Mouse (Mus musculus) hindbrain, embryonic 16.5 days (tissue): ENCODE measurements around the gene Igsf9. TPM values are rescaled to one million over a fixed set of nuclear protein-coding genes. Genes with fewer than 3 reads are reported as not detected.

Source experiments
- ATAC-seq: fragments of 200-750 bp; cut with Nextera tagmentation; 2 replicates; pipeline ENCODE4 v1.8.0; 2017; ENCODE audit warnings: moderate TSS enrichment, moderate library complexity
- H3K27ac ChIP-seq: fragments of 300-500 bp; sonication (generic); 2 replicates; pipeline ENCODE4 v1.5.1; 2014; ENCODE audit warnings: low read depth, mild to moderate bottlenecking, control low read depth, low read length, moderate library complexity
- H3K27me3 ChIP-seq: fragments of 300-500 bp; sonication (generic); replicated peaks from 2 replicates; pipeline ENCODE4 v1.6.1; 2014; ENCODE audit warnings: low read length; ENCODE audit not compliant: control insufficient read depth, insufficient read depth
- H3K36me3 ChIP-seq: fragments of 300-500 bp; sonication (generic); 2 replicates; pipeline ENCODE4 v1.6.1; 2014; ENCODE audit warnings: mild to moderate bottlenecking, low read length, moderate library complexity, mixed read lengths; ENCODE audit not compliant: control insufficient read depth, insufficient read depth
- H3K4me1 ChIP-seq: fragments of 300-500 bp; sonication (generic); 2 replicates; pipeline ENCODE4 v1.6.1; 2014; ENCODE audit warnings: low read depth, low read length; ENCODE audit not compliant: control insufficient read depth, insufficient read depth
- H3K4me2 ChIP-seq: fragments of 300-500 bp; sonication (generic); 2 replicates; pipeline ENCODE4 v1.6.1; 2014; ENCODE audit warnings: mild to moderate bottlenecking, low read length, control low read depth, moderate library complexity
- H3K4me3 ChIP-seq: fragments of 300-500 bp; sonication (generic); 2 replicates; pipeline ENCODE4 v1.5.1; 2014; ENCODE audit warnings: mild to moderate bottlenecking, low read length, control low read depth, moderate library complexity
- H3K9ac ChIP-seq: fragments of 300-500 bp; sonication (generic); 2 replicates; pipeline ENCODE4 v1.6.1; 2014; ENCODE audit warnings: low read depth, mild to moderate bottlenecking, control low read depth, low read length, moderate library complexity
- H3K9me3 ChIP-seq: fragments of 300-500 bp; sonication (generic); 2 replicates; pipeline ENCODE4 v1.6.1; 2014; ENCODE audit warnings: mild to moderate bottlenecking, low read length, moderate library complexity; ENCODE audit not compliant: control insufficient read depth
- WGBS: fragments of 180-500 bp; shearing (Covaris S2); extraction: QIAGEN DNeasy Blood & Tissue Kit; methylation state at CpG from one replicate; pipeline ENCODE4 v1.1.7; 2014; 5-methylcytosine and 5-hydroxymethylcytosine counted together
- polyA plus RNA-seq: library from polyadenylated mRNA; unstranded; fragments of >200 nt; fragmentation: Nextera tagmentation; extraction: Ambion mirVana; gene quantifications from 2 replicates; pipeline ENCODE4 v1.2.1, GENCODE M21; 2015

Igsf9 gene
- polyA plus RNA-seq, 1 experiment from 2014 or later = 32.9 TPM

DNA sequence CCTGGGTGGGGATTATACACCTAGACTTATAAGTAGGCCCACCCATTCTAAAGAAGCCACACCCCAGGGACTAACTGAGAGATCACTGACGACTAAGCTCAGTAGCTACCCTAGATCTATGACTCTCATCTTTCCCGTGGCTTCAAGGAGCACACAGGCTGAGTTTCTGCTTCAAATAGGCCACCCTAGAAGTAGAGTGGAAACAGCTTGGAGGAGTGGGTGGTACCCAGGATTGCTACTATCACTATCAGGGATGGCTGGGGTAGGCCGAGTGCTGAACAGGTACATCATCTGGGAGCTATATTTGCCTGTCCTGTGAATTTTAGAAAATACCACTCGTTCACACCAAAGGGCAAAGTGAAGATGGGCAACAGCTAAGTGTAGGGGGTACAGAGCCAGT lies 6.3 kb downstream of the Igsf9 start:
- no peak overlapping the region for H3K4me3 ChIP-seq
- H3K36me3 ChIP-seq = 0 out of 2 replicates have a peak, but pooled peaks cover 2% of the 10 kb centered on the region
- H3K4me1 ChIP-seq = peaks cover 50% of the 10 kb centered on the region
- no peaks in the 10 kb centered on the region for H3K27me3 ChIP-seq
- ATAC-seq = no peak
- no peak overlapping the region for H3K27ac ChIP-seq
- no peak overlapping the region for H3K4me2 ChIP-seq
- H3K9ac ChIP-seq = no peak overlapping the region
- H3K9me3 ChIP-seq = no peaks in the 10 kb centered on the region
- 79% methylated on average over 4 of the region's 4 CpGs for WGBS

DNA sequence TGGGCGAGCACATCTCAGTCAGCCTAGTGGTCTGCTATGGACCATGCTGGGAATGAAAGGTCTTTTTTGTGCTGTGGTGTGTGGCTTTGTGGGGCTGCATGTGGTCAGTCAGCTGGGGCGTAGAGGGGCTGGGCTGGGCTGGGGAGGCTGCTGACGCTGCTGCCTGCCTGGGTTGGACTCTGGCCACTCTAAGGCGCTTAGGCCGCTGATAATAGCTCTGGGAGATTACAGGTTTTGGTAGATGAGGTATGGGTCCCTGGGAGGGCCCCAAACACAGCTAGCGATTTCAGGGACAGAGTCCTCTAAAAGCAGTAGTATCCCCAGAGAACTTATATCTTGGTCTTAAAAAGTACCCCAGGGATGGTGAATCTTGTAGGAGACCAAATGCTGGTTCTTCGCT lies 7.2 kb downstream of the Igsf9 start:
- 81% methylated on average over 7 of the region's 7 CpGs for WGBS

DNA sequence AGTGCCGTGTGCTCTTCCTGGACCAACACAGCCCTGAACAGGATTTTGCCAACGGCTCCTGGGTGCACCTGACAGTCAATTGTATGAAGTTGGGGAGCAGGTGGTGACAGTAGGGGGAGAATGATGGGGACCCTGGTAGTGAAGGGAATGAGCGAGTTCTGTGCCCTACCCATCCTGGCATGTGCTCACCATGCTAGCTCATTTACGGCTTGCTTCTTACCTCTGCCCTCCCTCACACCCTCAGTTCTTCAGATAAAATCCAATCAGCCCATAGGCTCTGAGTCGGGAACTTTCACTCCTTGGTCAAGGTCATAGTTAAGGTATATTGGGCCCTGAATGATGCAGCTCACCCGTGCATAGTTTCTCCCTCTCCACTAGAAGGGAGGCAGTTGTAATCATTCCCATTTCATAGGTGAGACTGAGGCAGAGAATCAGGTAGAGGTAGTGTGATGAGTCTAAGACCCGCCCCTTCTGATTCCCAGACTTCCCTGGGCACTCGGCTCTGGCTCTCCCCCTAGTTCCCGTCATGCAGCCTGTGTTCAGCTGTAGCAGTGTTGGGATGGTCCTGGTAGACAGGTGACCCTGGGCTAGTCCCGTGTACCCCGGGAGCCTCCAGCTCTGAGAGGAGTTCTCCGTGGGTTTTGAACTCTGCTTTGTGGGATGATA lies 8.1 kb downstream of the Igsf9 start:
- H3K36me3 ChIP-seq = 0 out of 2 replicates have a peak, but pooled peaks cover 6% of the 10 kb centered on the region
- peaks cover 31% of the 10 kb centered on the region for H3K4me1 ChIP-seq
- no peak overlapping the region for H3K27ac ChIP-seq
- H3K4me2 ChIP-seq = peak overlapping the region; percentile 56
- H3K4me3 ChIP-seq = peak overlapping the region; percentile 25
- peak overlapping the region; percentile 31 for H3K9ac ChIP-seq
- WGBS = 54% methylated on average over 12 of the region's 12 CpGs
- peak; percentile 29 for ATAC-seq
- no peaks in the 10 kb centered on the region for H3K27me3 ChIP-seq
- no peaks in the 10 kb centered on the region for H3K9me3 ChIP-seq

More for the DNA sequence above, 7.2 kb downstream of the Igsf9 start:
- peaks cover 40% of the 10 kb centered on the region for H3K4me1 ChIP-seq
- H3K4me3 ChIP-seq = no peak overlapping the region
- H3K36me3 ChIP-seq = 0 out of 2 replicates have a peak, but pooled peaks cover 3% of the 10 kb centered on the region
- no peak for ATAC-seq
- H3K27me3 ChIP-seq = no peaks in the 10 kb centered on the region
- H3K9me3 ChIP-seq = no peaks in the 10 kb centered on the region
- H3K4me2 ChIP-seq = no peak overlapping the region
- H3K27ac ChIP-seq = no peak overlapping the region
- H3K9ac ChIP-seq = no peak overlapping the region

DNA sequence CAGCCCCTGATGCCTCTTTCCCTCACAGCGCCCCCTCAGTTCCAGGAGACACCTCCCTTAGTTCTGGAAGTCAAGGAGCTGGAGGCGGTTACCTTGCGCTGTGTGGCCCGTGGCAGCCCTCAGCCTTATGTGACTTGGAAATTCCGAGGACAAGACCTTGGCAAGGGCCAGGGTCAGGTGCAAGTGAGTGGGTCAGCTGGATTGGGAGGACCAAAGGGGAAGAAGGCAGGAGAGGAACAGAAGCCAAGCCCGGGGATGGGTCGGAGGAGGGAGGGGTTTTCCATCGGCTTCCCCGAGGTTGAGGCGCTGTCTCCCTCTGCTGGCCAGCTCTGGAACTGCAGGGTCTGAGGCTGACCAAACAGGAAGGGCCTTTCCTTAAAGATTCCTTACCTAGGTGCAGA lies 8.7 kb downstream of the Igsf9 start:
- peak overlapping the region; percentile 25 for H3K4me3 ChIP-seq
- WGBS = 9% methylated on average over 10 of the region's 10 CpGs
- 0 out of 2 replicates have a peak, but pooled peaks cover 6% of the 10 kb centered on the region for H3K36me3 ChIP-seq
- no peak overlapping the region for H3K27ac ChIP-seq
- no peaks in the 10 kb centered on the region for H3K27me3 ChIP-seq
- peak overlapping the region; percentile 56 for H3K4me2 ChIP-seq
- H3K9ac ChIP-seq = peak overlapping the region; percentile 31
- H3K4me1 ChIP-seq = peaks cover 26% of the 10 kb centered on the region
- peak; percentile 49 for ATAC-seq
- no peaks in the 10 kb centered on the region for H3K9me3 ChIP-seq

DNA sequence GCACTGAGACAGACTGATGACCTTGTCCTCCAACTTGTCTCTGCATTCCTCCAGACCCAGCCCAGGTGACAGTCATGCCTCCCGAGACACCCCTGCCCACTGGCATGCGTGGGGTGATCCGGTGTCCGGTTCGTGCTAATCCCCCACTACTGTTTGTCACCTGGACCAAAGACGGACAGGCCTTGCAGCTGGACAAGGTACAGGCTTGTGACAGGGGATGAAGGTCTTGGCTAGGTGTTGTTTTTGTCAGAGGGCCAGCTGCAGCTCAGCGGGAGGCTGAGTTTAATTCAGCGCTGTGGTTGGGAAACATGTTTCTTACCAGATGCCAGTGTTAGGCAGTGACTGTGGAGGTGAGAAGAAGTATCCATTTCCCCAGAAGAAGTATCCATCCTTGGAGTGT lies 10.5 kb downstream of the Igsf9 start:
- Histone ChIP-seq H3K36me3 (peaks cover 14% of the 10 kb centered on the region), H3K4me1 (peaks cover 8% of the 10 kb centered on the region), H3K4me3 (no peak overlapping the region), H3K9me3 (no peaks in the 10 kb centered on the region), H3K27me3 (no peaks in the 10 kb centered on the region; the same call in 1 of the 2 replicates), H3K27ac (no peak overlapping the region), H3K9ac (no peak overlapping the region), H3K4me2 (no peak overlapping the region)
- ATAC-seq = no peak
- WGBS = 90% methylated on average over 8 of the region's 8 CpGs

DNA sequence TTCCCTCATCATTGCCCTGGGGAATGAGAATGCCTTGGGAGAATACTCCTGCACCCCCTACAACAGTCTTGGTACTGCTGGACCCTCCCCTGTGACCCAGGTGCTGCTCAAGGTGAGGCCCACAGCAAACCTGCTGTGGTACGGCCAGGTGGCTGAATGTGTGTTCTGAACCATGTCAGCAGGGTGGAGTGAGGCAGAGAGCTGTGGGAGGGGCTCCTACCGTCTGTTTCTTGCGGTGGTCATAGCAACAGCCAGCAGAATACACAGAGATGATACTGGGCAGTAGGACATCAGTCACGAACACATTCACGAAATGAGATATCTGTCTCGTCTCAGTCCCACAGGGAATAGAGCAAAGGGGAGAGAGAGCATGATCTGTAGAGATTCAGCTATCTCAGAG lies 11.9 kb downstream of the Igsf9 start:
- Histone ChIP-seq H3K27ac (no peak overlapping the region), H3K9me3 (no peaks in the 10 kb centered on the region), H3K4me1 (peaks cover 4% of the 10 kb centered on the region), H3K27me3 (no peaks in the 10 kb centered on the region; the same call in 1 of the 2 replicates), H3K9ac (no peak overlapping the region), H3K36me3 (peaks cover 16% of the 10 kb centered on the region), H3K4me3 (no peak overlapping the region), H3K4me2 (no peak overlapping the region)
- WGBS = 59% methylated on average over 6 of the region's 6 CpGs
- ATAC-seq = no peak

DNA sequence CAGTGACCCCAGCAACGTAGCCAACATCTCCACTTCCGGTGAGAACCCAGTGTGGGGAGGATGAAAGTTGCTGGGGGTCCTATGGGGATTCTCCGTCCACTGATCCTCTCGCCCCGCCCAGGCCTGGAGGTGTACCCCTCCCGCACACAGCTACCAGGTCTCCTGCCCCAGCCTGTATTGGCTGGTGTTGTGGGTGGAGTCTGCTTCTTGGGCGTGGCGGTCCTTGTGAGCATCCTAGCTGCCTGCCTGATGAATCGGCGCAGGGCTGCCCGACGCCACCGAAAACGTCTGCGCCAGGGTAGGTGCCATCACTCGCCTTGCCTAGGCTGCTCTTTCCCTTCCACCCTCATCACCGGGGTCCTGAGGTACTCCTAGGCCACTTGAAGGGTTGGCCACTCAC lies 14.4 kb downstream of the Igsf9 start:
- peaks cover 12% of the 10 kb centered on the region for H3K4me1 ChIP-seq
- no peaks in the 10 kb centered on the region for H3K9me3 ChIP-seq
- H3K27me3 ChIP-seq = peaks cover 9% of the 10 kb centered on the region
- H3K4me2 ChIP-seq = no peak overlapping the region
- H3K4me3 ChIP-seq = no peak overlapping the region
- no peak overlapping the region for H3K9ac ChIP-seq
- peaks cover 16% of the 10 kb centered on the region for H3K36me3 ChIP-seq
- H3K27ac ChIP-seq = no peak overlapping the region
- no peak for ATAC-seq
- WGBS = 90% methylated on average over 17 of the region's 17 CpGs

DNA sequence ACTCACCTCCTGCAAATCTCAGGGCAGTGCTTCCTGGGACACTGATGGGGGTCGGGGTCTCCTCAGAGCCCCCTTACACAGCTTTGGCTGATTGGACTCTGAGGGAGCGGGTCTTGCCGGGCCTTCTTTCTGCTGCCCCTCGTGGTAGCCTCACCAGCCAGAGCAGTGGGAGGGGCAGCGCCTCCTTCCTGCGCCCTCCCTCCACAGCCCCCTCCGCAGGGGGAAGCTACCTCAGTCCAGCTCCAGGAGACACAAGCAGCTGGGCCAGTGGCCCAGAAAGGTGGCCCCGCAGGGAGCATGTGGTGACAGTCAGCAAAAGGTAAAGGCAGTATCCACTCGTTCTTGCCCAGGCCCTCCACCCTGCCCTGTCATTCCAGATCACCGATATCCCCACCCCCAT lies 15.8 kb downstream of the Igsf9 start:
- no peak for ATAC-seq
- Histone ChIP-seq H3K4me2 (no peak overlapping the region), H3K4me1 (peaks cover 13% of the 10 kb centered on the region), H3K27ac (no peak overlapping the region), H3K36me3 (peaks cover 14% of the 10 kb centered on the region), H3K9ac (no peak overlapping the region), H3K9me3 (no peaks in the 10 kb centered on the region), H3K4me3 (no peak overlapping the region), H3K27me3 (peaks cover 12% of the 10 kb centered on the region)
- WGBS = 80% methylated on average over 10 of the region's 10 CpGs

DNA sequence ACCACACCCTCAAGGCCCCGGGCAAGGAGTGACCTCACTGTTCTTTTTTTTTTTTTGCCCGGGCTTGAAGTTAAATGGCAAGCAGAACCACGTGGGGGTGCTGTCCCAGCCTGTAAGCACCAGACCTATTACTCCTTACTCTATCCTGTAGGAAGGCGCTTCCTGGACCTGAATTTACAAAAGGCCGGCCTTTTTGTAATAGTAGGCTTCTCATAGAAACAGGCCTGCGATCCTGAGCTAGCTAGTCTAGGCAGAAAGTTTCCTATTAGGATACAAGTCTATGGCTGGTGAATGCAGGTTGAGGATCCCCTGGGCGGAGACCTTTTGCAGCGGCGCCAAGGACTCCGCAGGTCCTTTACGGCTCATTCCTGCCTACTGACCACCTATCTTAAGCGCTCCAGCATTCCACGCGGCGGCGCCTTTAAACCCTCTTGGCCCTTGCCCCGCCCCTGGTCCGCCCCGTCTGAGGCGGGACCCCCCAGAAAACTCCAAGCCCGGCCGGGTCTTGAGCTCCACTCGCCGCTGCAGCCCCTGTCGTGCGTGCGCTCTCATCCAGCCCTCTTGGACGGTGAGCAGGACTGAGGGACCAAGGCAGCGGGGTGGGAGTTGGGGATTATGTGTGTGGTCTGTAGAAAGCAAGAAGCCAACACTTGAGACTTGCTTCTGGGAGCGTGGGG lies 18.3 kb downstream of the Igsf9 start, which contains the start of gene Tagln2:
Gene Tagln2, plus strand, starts transcription at position 283 of the 677 bp plus-strand sequence.
- Histone ChIP-seq H3K9me3 (no peaks in the 10 kb centered on the region), H3K4me1 (peaks cover 25% of the 10 kb centered on the region), H3K27ac (peak within 1 kb of the TSS; percentile 61), H3K4me3 (peak within 1 kb of the TSS; percentile 46), H3K4me2 (peak within 1 kb of the TSS; percentile 61), H3K27me3 (peaks cover 15% of the 10 kb centered on the region), H3K36me3 (peaks cover 11% of the 10 kb centered on the region), H3K9ac (peak within 1 kb of the TSS; percentile 63)
- peak; percentile 28 for ATAC-seq
- 3% methylated on average over 30 of the region's 30 CpGs for WGBS
